Mouse (Mus musculus) intestine, postnatal 0 days (tissue): Measurements from ENCODE around the gene Mtmr14. TPM values are rescaled to one million over a fixed set of nuclear protein-coding genes. Genes with fewer than 3 reads are reported as not detected.

ENCODE experiments used
- ATAC-seq: fragments of 200-750 bp; cut with Nextera tagmentation; 2 replicates; pipeline ENCODE4 v1.8.0; 2017; ENCODE audit warnings: mild to moderate bottlenecking, moderate TSS enrichment, moderate library complexity
- H3K27ac ChIP-seq: fragments of 300-500 bp; sonication (generic); 2 replicates; pipeline ENCODE4 v1.5.1; 2014; ENCODE audit warnings: mild to moderate bottlenecking, low read depth, low read length, moderate library complexity
- H3K27me3 ChIP-seq: fragments of 300-500 bp; sonication (generic); replicated peaks from 2 replicates; pipeline ENCODE4 v1.6.1; 2014; ENCODE audit warnings: low read length, mixed read lengths; ENCODE audit not compliant: control insufficient read depth, insufficient read depth
- H3K36me3 ChIP-seq: fragments of 300-500 bp; sonication (generic); 2 replicates; pipeline ENCODE4 v1.6.1; 2014; ENCODE audit warnings: mild to moderate bottlenecking, moderate library complexity; ENCODE audit not compliant: control insufficient read depth, insufficient read depth
- H3K4me1 ChIP-seq: fragments of 300-500 bp; sonication (generic); replicated peaks from 2 replicates; pipeline ENCODE4 v1.6.1; 2014; ENCODE audit warnings: antibody characterized with exemption, low read length, mixed read lengths; ENCODE audit not compliant: control insufficient read depth, insufficient read depth
- H3K4me2 ChIP-seq: fragments of 300-500 bp; sonication (generic); replicated peaks from 2 replicates; pipeline ENCODE4 v1.6.1; 2014; ENCODE audit warnings: low read depth, mild to moderate bottlenecking, moderate library complexity
- H3K4me3 ChIP-seq: fragments of 300-500 bp; sonication (generic); 2 replicates; pipeline ENCODE4 v1.5.1; 2014; ENCODE audit warnings: low read depth, low read length
- H3K9ac ChIP-seq: fragments of 300-500 bp; sonication (generic); 2 replicates; pipeline ENCODE4 v1.6.1; 2014; ENCODE audit warnings: mild to moderate bottlenecking, low read depth, low read length
- H3K9me3 ChIP-seq: fragments of 300-500 bp; sonication (generic); 2 replicates; pipeline ENCODE4 v1.6.1; 2016; ENCODE audit warnings: mixed run types; ENCODE audit not compliant: control insufficient read depth
- CTCF ChIP-seq: sonication (generic); IDR thresholded peaks from 2 replicates; pipeline ENCODE4 v1.5.1; 2016; ENCODE audit warnings: low read depth, mild to moderate bottlenecking, control low read depth, antibody characterized with exemption, moderate library complexity
- WGBS: fragments of 180-500 bp; shearing (Covaris S2); extraction: QIAGEN DNeasy Blood & Tissue Kit; methylation state at CpG from one replicate; pipeline ENCODE4 v1.1.7; 2014; 5-methylcytosine and 5-hydroxymethylcytosine counted together
- polyA plus RNA-seq: library from polyadenylated mRNA; unstranded; fragments of >200 nt; fragmentation: Nextera tagmentation; extraction: Ambion mirVana; gene quantifications from 2 replicates; pipeline ENCODE4 v1.2.1, GENCODE M21; 2015

Gene Mtmr14
- polyA plus RNA-seq, 1 experiment from 2014 or later, result 31.5 TPM

DNA sequence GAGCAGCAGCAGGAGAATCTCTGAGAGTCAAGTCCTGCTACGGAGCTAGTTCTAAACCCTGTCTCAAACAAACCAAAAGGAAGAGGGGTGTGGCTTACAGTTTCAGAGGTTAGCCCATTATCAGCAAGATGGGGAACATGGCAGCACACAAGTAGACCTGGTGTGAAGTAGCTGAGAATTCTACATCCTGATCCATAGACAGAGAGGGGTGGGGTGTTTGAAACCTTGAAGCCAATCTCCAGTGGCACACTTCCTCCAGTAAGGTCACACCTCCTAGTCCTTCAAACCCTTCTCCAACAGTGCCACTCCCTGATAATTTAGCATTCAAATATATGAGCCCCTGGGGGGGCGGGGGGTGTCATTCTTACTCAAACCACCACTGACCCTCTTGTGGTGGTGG lies 58.4 kb downstream of the Mtmr14 start:
- H3K9me3 ChIP-seq, result no peaks in the 10 kb centered on the region
- H3K27ac ChIP-seq, result no peak overlapping the region
- no peak overlapping the region for H3K9ac ChIP-seq
- no peak overlapping the region for H3K4me3 ChIP-seq
- TF ChIP-seq CTCF, result no peak
- H3K27me3 ChIP-seq, result no peaks in the 10 kb centered on the region
- ATAC-seq, result no peak
- no peaks in the 10 kb centered on the region for H3K36me3 ChIP-seq
- H3K4me1 ChIP-seq, result no peaks in the 10 kb centered on the region
- H3K4me2 ChIP-seq, result no peak overlapping the region
- WGBS, result 79% methylated on average over 2 of the region's 2 CpGs

DNA sequence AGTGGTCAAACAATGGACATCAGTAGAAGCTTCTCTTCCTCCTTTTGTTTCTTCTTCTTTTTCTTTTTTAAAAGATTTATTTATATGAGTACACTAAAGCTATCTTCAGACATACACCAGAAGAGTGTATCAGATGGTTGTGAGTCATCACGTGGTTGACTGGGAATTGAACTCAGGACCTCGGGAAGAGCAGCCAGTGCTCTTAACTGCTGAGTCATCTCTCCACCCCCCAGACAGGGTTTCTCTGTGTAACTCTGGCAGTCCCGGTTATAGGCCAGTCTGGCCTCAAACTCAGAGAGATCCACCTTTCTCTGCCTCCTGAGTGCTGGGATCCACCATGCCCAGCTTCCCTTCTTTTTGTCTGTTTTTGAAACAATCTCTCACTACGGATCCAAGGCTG lies 59.0 kb downstream of the Mtmr14 start:
- Histone ChIP-seq H3K36me3 (no peaks in the 10 kb centered on the region), H3K9me3 (no peaks in the 10 kb centered on the region), H3K4me2 (no peak overlapping the region), H3K4me1 (no peaks in the 10 kb centered on the region), H3K27ac (no peak overlapping the region), H3K4me3 (no peak overlapping the region), H3K27me3 (no peaks in the 10 kb centered on the region), H3K9ac (no peak overlapping the region)
- TF ChIP-seq CTCF, result no peak
- 55% methylated on average over 4 of the region's 4 CpGs for WGBS
- no peak for ATAC-seq

- H3K4me3 ChIP-seq, result no peak overlapping the region
- H3K4me1 ChIP-seq, result no peaks in the 10 kb centered on the region
- whole genome bisulfite sequencing, result 84% methylated on average over 5 of the region's 5 CpGs
- no peaks in the 10 kb centered on the region for H3K36me3 ChIP-seq
- H3K9me3 ChIP-seq, result no peaks in the 10 kb centered on the region
- no peak overlapping the region for H3K9ac ChIP-seq
- H3K27ac ChIP-seq, result no peak overlapping the region
- no peak for TF ChIP-seq CTCF
- no peaks in the 10 kb centered on the region for H3K27me3 ChIP-seq
- no peak overlapping the region for H3K4me2 ChIP-seq
- no peak for ATAC-seq
Measured at GRCm38 (mm10) chr6:113301350-113301749, 63.7 kb downstream of the Mtmr14 start.

DNA sequence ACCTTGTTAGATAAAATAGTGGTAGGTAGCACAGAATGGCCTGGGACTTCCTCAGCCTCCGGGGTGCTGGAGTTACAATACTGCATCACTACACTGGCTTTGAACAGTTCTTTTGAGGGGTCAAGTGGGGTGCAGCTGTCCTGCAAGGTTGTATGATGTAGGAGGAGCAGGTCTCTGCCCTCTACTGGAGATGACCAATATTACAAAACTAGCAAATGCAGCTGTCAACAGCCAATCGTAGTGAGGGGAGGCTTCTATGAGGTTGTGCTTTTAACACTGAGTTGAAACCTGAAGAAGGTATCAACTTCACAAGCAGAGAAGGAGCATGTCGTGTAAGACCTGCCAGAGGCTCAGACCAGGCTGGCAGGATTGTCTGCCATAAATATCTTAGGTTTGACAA lies 64.6 kb downstream of the Mtmr14 start:
- Histone ChIP-seq H3K9me3 (no peaks in the 10 kb centered on the region), H3K4me2 (no peak overlapping the region), H3K27ac (no peak overlapping the region), H3K4me1 (no peaks in the 10 kb centered on the region), H3K27me3 (no peaks in the 10 kb centered on the region), H3K4me3 (no peak overlapping the region), H3K9ac (no peak overlapping the region), H3K36me3 (no peaks in the 10 kb centered on the region)
- peak; percentile 71 for TF ChIP-seq CTCF
- ATAC-seq, result no peak
- 22% methylated on average over 3 of the region's 3 CpGs for WGBS

DNA sequence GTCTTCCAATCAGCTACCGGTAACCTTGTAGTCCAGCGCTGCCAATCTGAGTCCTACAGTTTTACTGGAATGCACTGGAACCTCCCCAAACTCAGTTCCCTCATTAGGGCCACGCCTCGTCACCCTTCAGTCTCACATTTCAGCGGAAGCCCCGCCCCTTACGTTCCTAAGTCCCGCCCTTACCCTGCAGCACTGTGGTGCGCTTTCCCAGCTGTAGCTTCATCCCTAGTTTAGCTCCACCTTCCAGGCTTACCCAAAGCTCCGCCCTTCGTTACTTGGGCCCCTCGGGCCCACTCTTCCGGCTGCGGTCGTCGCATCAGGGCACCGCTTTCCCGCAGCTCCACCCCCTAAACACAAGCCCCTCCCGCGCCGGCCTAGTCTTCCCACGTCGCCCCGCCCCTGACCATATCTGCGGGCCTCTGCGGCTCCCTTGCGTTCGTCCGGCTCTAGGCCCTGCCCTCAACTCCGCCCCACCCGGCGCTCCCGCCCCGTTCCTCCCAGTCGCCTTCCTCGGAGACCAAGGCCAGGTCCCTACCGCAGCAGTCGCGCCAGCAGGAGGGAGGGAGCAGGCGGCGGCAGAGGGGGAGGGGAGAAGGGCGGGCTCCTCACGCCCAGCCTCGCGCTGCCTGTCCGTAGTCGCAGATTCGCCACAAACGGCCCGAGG lies 68.8 kb downstream of the Mtmr14 start:
- H3K9me3 ChIP-seq, result no peaks in the 10 kb centered on the region
- no peaks in the 10 kb centered on the region for H3K27me3 ChIP-seq
- peak overlapping the region; percentile 99 for H3K27ac ChIP-seq
- under 1% methylated on average over 50 of the region's 50 CpGs for WGBS
- peak overlapping the region; percentile 68 for H3K4me3 ChIP-seq
- H3K4me1 ChIP-seq, result 0 out of 2 replicates have a peak, but pooled peaks cover 3% of the 10 kb centered on the region
- ATAC-seq, result peak; percentile 98
- TF ChIP-seq CTCF, result peak; percentile 21; the same call in 1 of the 2 replicates
- H3K4me2 ChIP-seq, result peak overlapping the region; percentile 79
- H3K36me3 ChIP-seq, result peaks cover 16% of the 10 kb centered on the region
- peak overlapping the region; percentile 90 for H3K9ac ChIP-seq

GRCm38 (mm10) chr6:113306986-113307349 lies 69.3 kb downstream of the Mtmr14 start, which contains the start of gene Brpf1:
Brpf1 (plus strand) TSS chr6:113307137.
- peak within 1 kb of the TSS; percentile 79 for H3K4me2 ChIP-seq
- WGBS, result under 1% methylated on average over 32 of the region's 32 CpGs
- 0 out of 2 replicates have a peak, but pooled peaks cover 3% of the 10 kb centered on the region for H3K4me1 ChIP-seq
- peaks cover 16% of the 10 kb centered on the region for H3K36me3 ChIP-seq
- TF ChIP-seq CTCF, result no peak; the same call in 1 of the 2 replicates
- H3K27me3 ChIP-seq, result no peaks in the 10 kb centered on the region
- peak; percentile 62 for ATAC-seq
- H3K9ac ChIP-seq, result peak within 1 kb of the TSS; percentile 90
- H3K27ac ChIP-seq, result peak within 1 kb of the TSS; percentile 99
- H3K4me3 ChIP-seq, result peak within 1 kb of the TSS; percentile 68
- H3K9me3 ChIP-seq, result no peaks in the 10 kb centered on the region
